Mouse (Mus musculus) hindbrain, embryonic 16.5 days (tissue): Measurements from ENCODE around the gene Mcm3ap. TPM values are rescaled to one million over a fixed set of nuclear protein-coding genes. Genes with fewer than 3 reads are reported as not detected.

ENCODE experiments used
- ATAC-seq: fragments of 200-750 bp; cut with Nextera tagmentation; 2 replicates; pipeline ENCODE4 v1.8.0; 2017; ENCODE audit warnings: moderate TSS enrichment, moderate library complexity
- H3K27ac ChIP-seq: fragments of 300-500 bp; sonication (generic); 2 replicates; pipeline ENCODE4 v1.5.1; 2014; ENCODE audit warnings: low read depth, mild to moderate bottlenecking, control low read depth, low read length, moderate library complexity
- H3K27me3 ChIP-seq: fragments of 300-500 bp; sonication (generic); replicated peaks from 2 replicates; pipeline ENCODE4 v1.6.1; 2014; ENCODE audit warnings: low read length; ENCODE audit not compliant: control insufficient read depth, insufficient read depth
- H3K36me3 ChIP-seq: fragments of 300-500 bp; sonication (generic); 2 replicates; pipeline ENCODE4 v1.6.1; 2014; ENCODE audit warnings: mild to moderate bottlenecking, low read length, moderate library complexity, mixed read lengths; ENCODE audit not compliant: control insufficient read depth, insufficient read depth
- H3K4me1 ChIP-seq: fragments of 300-500 bp; sonication (generic); 2 replicates; pipeline ENCODE4 v1.6.1; 2014; ENCODE audit warnings: low read depth, low read length; ENCODE audit not compliant: control insufficient read depth, insufficient read depth
- H3K4me2 ChIP-seq: fragments of 300-500 bp; sonication (generic); 2 replicates; pipeline ENCODE4 v1.6.1; 2014; ENCODE audit warnings: mild to moderate bottlenecking, low read length, control low read depth, moderate library complexity
- H3K4me3 ChIP-seq: fragments of 300-500 bp; sonication (generic); 2 replicates; pipeline ENCODE4 v1.5.1; 2014; ENCODE audit warnings: mild to moderate bottlenecking, low read length, control low read depth, moderate library complexity
- H3K9ac ChIP-seq: fragments of 300-500 bp; sonication (generic); 2 replicates; pipeline ENCODE4 v1.6.1; 2014; ENCODE audit warnings: low read depth, mild to moderate bottlenecking, control low read depth, low read length, moderate library complexity
- H3K9me3 ChIP-seq: fragments of 300-500 bp; sonication (generic); 2 replicates; pipeline ENCODE4 v1.6.1; 2014; ENCODE audit warnings: mild to moderate bottlenecking, low read length, moderate library complexity; ENCODE audit not compliant: control insufficient read depth
- WGBS: fragments of 180-500 bp; shearing (Covaris S2); extraction: QIAGEN DNeasy Blood & Tissue Kit; methylation state at CpG from one replicate; pipeline ENCODE4 v1.1.7; 2014; 5-methylcytosine and 5-hydroxymethylcytosine counted together
- polyA plus RNA-seq: library from polyadenylated mRNA; unstranded; fragments of >200 nt; fragmentation: Nextera tagmentation; extraction: Ambion mirVana; gene quantifications from 2 replicates; pipeline ENCODE4 v1.2.1, GENCODE M21; 2015

The Mcm3ap gene
- polyA plus RNA-seq, 1 experiment from 2014 or later, result 43.8 TPM

- H3K27ac ChIP-seq, result no peak overlapping the region
- H3K27me3 ChIP-seq, result no peaks in the 10 kb centered on the region
- no peak overlapping the region for H3K9ac ChIP-seq
- H3K4me3 ChIP-seq, result no peak overlapping the region
- no peak for ATAC-seq
- H3K4me2 ChIP-seq, result no peak overlapping the region
- WGBS, result 95% methylated on average over 8 of the region's 8 CpGs
- no peaks in the 10 kb centered on the region for H3K9me3 ChIP-seq
- H3K36me3 ChIP-seq, result peaks cover 82% of the 10 kb centered on the region
- H3K4me1 ChIP-seq, result no peaks in the 10 kb centered on the region
Measured at GRCm38 (mm10) chr10:76548218-76548617, 79.5 kb downstream of the Mcm3ap start.

GRCm38 (mm10) chr10:76550458-76550857, 81.7 kb downstream of the Mcm3ap start:
- Histone ChIP-seq H3K9me3 (no peaks in the 10 kb centered on the region), H3K36me3 (peaks cover 81% of the 10 kb centered on the region), H3K4me2 (no peak overlapping the region), H3K27me3 (no peaks in the 10 kb centered on the region), H3K4me1 (no peaks in the 10 kb centered on the region), H3K27ac (no peak overlapping the region), H3K9ac (no peak overlapping the region), H3K4me3 (no peak overlapping the region)
- ATAC-seq, result no peak
- WGBS, result 87% methylated on average over 5 of the region's 5 CpGs

- no peak for ATAC-seq
- no peak overlapping the region for H3K4me3 ChIP-seq
- no peaks in the 10 kb centered on the region for H3K9me3 ChIP-seq
- 69% methylated on average over 3 of the region's 3 CpGs for WGBS
- H3K27me3 ChIP-seq, result no peaks in the 10 kb centered on the region
- no peaks in the 10 kb centered on the region for H3K4me1 ChIP-seq
- peaks cover 73% of the 10 kb centered on the region for H3K36me3 ChIP-seq
- no peak overlapping the region for H3K27ac ChIP-seq
- H3K9ac ChIP-seq, result no peak overlapping the region
- no peak overlapping the region for H3K4me2 ChIP-seq
Measured at GRCm38 (mm10) chr10:76551556-76551955, 82.8 kb downstream of the Mcm3ap start.

- H3K4me1 ChIP-seq, result no peaks in the 10 kb centered on the region
- no peak overlapping the region for H3K9ac ChIP-seq
- no peak for ATAC-seq
- H3K36me3 ChIP-seq, result peaks cover 50% of the 10 kb centered on the region
- no peak overlapping the region for H3K4me2 ChIP-seq
- H3K27me3 ChIP-seq, result no peaks in the 10 kb centered on the region
- 94% methylated on average over 5 of the region's 5 CpGs for WGBS
- H3K27ac ChIP-seq, result no peak overlapping the region
- no peak overlapping the region for H3K4me3 ChIP-seq
- H3K9me3 ChIP-seq, result no peaks in the 10 kb centered on the region
Measured at GRCm38 (mm10) chr10:76554061-76554460, 85.3 kb downstream of the Mcm3ap start.

- Histone ChIP-seq H3K4me2 (no peak within 1 kb of the TSS), H3K36me3 (no peaks in the 10 kb centered on the region), H3K4me1 (no peaks in the 10 kb centered on the region), H3K9ac (no peak within 1 kb of the TSS), H3K27me3 (no peaks in the 10 kb centered on the region), H3K4me3 (no peak within 1 kb of the TSS), H3K27ac (no peak within 1 kb of the TSS), H3K9me3 (no peaks in the 10 kb centered on the region)
- WGBS, result 91% methylated on average over 10 of the region's 10 CpGs
- ATAC-seq, result no peak
Measured at GRCm38 (mm10) chr10:76561972-76562371, 93.2 kb downstream of the Mcm3ap start, which contains the start of gene Spatc1l. Spatc1l (plus strand) TSS chr10:76562272.

Other genes starting within 250 kb of the Mcm3ap start
- gene Prmt2, start 231.1 kb upstream of the Mcm3ap start, polyA plus RNA-seq, result 364 and 368 TPM in 2 replicates
- gene S100b, start 215.1 kb upstream of the Mcm3ap start, polyA plus RNA-seq, result 6.2 and 7.9 TPM in 2 replicates
- gene Dip2a, start 123.6 kb upstream of the Mcm3ap start, polyA plus RNA-seq, result 18.0 and 20.1 TPM in 2 replicates
- not detected in 2 replicates for gene AC141477.1, start 28.5 kb upstream of the Mcm3ap start, polyA plus RNA-seq
- gene Pcnt, start 26.1 kb upstream of the Mcm3ap start, polyA plus RNA-seq, result 5.5 and 7.1 TPM in 2 replicates
- 0.16 TPM in 1 of 2 replicates, not detected in the other for gene 2610028H24Rik, start 19.8 kb upstream of the Mcm3ap start, polyA plus RNA-seq
- gene Ybey, start 187 bp downstream of the Mcm3ap start, polyA plus RNA-seq, result 5.1 and 5.9 TPM in 2 replicates
- gene Lss, start 62.7 kb downstream of the Mcm3ap start, polyA plus RNA-seq, result 41.6 and 50.7 TPM in 2 replicates
- 0.14 TPM in 1 of 2 replicates, not detected in the other for gene Spatc1l, start 93.3 kb downstream of the Mcm3ap start, polyA plus RNA-seq
- 0.08 and 0.10 TPM in 2 replicates for gene Ftcd, start 106.7 kb downstream of the Mcm3ap start, polyA plus RNA-seq
- gene Col6a2, start 154.7 kb downstream of the Mcm3ap start, polyA plus RNA-seq, result 20.0 and 35.2 TPM in 2 replicates